Mouse (Mus musculus): Measurements from ENCODE around the gene Cks1b.
"Not testable (repeated sequence)": the region's sequence is repeated elsewhere in the genome, so short reads cannot be mapped to it uniquely, and the experiment has no call there.

Cks1b gene

GRCm38 (mm10) chr3:89418170-89418860 is at the start of gene Cks1b, which contains the start of gene Shc1:
TSS of gene Cks1b (minus strand) at chr3:89418383.
TSS of gene Shc1 (plus strand) at chr3:89418443.
- DNase-seq, result peak; percentile 99

GRCm38 (mm10) chr3:89458965-89459807 is 41.0 kb upstream of the Cks1b start:
- DNase-seq, result peak; percentile 95

GRCm38 (mm10) chr3:89458372-89458964 is 40.3 kb upstream of the Cks1b start:
- no peak for DNase-seq

DNA sequence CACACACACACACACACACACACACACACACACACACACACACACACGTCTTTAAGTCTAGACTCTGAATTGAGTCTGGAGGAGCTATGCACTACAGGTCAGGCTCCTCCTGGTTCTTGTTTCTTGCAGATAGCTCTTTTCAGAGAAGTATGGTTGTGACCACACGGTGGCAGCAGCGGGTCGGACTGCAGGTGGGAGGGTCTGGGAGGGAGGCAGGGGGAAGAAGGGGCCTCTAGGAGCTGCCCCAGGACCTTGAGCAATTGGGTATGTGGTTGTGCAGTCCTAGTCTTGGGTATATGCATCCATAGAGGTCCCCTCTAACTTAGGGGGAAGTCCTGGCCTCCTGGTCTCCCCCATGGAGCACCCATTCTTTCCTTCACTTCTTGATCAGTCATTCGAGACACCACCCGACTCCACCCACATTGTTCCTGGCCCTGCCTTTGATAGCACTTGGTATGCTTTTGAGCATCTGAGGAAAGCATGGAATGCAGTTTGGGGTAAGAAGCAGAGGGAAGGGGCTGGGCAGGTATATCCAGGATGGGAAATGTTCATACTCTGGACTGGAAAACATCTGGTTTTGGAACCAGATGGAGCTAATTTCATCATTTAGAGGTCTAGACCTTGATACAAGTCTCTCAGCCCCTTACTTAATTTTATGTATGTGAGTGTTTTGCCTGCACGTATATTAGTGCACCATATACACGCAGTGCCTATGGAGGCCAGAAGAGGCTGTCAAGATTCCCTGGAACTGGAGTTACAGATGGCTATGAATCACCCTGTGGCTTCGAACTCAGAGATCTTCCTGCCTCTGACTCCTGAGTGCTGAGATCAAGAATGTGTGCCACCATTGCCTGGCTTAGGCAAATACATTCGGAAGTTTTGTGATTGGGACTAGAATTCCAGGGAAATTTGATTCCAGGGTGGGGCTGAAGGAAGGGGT is 38.8 kb upstream of the Cks1b start:
- peak; percentile 73 for DNase-seq

GRCm38 (mm10) chr3:89455786-89456285 is 37.7 kb upstream of the Cks1b start:
- no peak for DNase-seq

DNA sequence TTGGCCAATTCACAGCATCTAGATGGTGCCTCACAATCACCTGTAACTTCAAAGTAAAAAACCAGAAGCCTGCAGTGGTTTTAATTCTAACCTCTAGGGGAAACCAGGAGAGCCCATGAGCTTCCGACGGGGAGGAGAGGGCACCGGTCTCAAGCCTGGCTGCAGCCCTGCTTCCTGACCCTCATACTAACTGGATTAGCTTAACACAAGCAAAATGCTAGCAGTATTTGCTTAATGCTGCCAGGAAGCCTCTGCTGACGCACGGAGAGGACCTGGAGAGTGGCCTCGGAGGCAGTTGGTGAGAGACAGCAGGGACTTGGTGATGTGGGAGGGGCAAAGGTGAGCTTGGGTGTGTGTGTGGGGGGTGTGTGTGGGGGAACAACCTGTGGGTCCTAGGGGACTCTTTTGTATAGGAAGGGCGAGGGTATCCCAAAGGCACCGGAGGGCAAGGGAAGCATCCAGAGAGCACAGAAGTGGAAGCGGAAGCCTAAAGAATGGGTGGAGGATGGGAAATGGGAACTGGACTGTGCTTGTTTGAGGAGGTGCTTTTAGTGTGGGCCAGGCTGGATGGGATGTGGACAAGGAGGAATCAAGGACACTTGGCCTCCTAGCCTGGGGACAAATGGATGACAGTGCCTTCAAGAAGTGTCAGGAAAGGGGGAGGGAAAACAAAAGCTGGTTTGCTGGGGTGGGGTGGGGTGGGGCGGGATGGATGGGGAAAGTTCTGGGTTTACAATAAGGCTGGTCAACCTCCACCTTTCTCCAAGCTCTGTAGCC is 36.4 kb upstream of the Cks1b start, which contains the start of gene Pmvk:
Gene Pmvk (plus strand): TSS at position 141 of the 777 bp plus-strand sequence.
- no peak for DNase-seq

DNA sequence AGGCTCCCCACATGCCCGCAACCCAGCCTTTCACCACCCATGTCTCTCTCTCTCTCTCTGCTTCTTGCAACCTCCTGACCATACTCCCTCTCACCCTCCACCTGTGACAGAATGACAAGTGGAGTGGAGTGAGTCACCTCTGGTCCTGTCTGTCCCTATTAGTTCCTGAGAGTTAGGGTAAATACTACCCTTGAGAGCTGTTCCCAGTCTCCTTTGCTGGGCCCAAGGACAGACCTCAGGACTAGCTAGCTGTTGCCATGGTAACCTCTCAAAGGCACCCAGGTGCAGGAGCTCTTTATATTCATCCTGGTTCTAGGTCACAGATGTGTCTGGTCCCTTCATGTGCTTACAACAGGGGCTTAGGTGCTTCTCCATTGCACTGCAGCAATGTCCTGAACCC is 33.7 kb upstream of the Cks1b start:
- no peak for DNase-seq

DNA sequence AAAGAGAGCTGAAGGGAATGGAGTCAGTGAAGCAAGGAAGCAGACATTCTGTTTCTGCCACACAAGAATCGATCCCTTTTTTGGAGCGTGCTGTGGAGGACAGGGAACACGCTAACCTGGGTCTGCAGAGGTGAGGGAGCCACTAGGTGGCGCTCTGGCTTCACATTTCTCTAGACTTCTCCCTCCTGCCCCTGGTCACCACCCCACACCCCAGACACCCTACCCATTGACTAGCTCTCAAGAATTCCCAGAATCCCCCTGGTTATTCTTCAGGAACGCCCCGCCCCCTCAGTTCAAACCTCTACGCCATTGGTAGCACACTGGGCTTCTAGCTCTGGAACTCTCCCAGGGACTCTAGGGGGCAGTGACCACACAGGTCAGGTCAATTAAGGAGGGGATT is 31.4 kb upstream of the Cks1b start:
- DNase-seq, result peak; percentile 82

DNA sequence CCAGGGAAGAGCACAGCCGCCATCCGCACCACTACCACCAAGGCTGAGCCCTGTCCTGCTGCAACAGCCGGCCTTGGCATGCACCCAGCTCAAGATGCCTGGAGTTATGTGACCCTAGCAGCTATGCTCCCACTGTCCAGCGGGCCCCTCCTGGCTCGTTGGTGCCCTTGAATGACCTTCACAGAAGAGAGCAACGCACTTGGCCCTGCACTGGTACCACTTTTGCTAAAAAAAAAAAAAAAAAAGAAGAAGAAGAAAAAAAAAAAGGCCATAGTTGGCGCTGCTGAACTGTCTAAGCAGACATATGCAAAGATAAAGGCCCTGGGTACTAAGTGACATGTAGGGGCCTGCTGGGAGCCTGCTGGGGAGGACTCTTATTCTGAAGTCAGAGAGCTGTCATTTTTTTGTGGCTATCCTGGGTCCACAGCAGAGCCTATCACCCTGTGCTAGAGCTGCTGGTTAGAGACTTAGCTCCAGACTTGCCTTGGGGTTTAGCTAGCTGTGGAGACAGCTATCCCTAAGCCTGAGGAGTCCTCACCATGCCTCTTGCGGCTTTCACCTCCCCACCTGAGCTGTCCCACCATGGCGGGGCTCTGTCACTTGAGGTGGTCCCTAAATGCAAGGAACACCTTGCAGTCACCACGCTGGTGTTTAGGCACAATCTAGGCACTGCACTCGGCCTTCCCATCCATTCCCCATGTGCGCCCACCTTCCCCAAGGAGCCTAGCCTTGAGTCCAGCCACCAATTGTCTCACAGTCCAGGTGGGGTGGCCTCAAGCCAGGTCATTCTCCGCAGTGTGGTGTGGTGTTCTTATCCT is 30.7 kb upstream of the Cks1b start:
- peak; percentile 47 for DNase-seq

DNA sequence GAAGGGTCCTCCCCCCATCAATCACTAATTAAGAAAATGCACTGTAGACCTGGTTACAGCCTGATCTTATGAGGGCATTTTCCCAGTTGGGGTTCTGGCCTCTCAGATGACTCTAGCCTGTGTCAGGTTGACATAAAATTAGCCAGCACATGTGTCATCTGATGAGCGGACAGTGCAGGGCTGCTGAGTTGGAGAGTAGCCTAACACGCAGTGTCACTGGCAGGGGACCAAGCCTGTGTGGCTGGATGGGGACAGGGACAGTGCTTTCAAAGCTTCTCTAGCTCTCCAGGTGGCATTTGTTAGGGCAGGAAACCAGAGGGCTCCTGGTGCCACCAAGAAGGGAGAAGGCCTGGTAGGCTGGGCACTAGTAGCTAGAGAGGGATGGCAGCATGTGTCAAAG is 22.5 kb upstream of the Cks1b start:
- no peak for DNase-seq

DNA sequence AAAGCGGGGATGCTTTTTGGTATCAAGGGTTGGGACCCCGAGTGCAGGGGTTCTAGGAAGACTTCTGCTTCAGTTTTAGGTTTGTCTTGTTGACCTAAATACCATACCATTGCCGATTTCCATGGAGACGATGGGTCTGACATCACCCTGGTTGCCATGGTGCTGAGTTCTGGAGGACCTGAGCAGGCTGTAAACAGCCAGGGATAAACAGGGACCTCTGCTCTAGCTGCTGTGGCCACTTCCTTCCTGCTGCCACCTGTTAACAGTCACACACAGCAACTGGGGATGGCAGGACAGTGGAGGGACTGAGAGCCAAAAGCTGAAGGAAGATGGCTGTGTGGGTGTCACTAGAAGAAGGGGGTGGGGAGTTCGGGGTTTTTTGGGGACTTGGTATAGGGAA is 19.1 kb upstream of the Cks1b start:
- no peak for DNase-seq

DNA sequence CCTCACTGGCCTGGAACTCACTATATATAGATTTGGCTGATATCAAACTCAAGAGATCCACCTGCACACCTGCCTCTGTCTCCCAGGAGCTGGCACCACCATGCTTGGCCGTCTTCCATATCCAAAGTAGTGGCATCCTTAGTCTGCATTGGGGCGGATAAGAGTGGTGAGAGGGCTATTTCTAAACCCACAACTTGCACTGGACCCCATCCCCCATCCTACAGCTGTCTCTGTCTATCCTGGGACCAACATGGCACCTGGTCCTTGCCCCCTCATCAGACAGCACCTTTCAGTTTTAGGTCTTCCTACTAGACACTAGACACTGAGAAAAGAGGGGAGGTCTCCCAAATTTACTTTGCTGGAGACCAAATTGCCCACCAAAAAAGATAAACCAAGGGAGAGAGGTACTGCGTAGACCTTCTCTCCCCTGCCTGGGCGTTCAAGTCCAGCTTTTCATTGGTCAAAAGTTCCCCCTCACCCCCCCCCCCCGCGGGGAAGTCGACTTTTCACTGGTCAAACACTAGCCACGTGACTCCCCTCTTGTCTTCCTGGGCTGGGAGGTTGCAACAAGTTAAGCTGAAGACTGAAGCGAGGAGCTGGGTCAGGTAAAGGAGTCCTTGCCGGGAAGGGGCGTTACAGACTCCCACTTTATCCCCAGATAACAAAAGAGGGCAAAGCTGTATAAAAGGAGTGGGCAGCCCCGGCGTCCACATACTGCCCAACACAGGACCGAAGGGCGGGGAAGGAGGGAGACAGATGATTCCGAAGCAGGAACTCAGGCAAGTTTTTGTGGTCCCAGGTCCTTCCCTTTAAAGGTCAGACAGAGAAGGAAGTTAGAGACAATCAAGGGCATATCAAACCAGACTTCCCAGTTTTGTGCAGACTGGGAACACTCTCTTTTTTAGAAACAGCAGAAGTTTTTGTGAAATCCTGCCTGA is 18.3 kb upstream of the Cks1b start, which contains the start of gene Pbxip1:
Gene Pbxip1 (plus strand): TSS at position 531 of the 938 bp plus-strand sequence.
- peak; percentile 82 for DNase-seq

- DNase-seq, result no peak
Measured at GRCm38 (mm10) chr3:89435041-89435440, 16.9 kb upstream of the Cks1b start.

- no peak for DNase-seq
Measured at GRCm38 (mm10) chr3:89434532-89434931, 16.3 kb upstream of the Cks1b start.

DNA sequence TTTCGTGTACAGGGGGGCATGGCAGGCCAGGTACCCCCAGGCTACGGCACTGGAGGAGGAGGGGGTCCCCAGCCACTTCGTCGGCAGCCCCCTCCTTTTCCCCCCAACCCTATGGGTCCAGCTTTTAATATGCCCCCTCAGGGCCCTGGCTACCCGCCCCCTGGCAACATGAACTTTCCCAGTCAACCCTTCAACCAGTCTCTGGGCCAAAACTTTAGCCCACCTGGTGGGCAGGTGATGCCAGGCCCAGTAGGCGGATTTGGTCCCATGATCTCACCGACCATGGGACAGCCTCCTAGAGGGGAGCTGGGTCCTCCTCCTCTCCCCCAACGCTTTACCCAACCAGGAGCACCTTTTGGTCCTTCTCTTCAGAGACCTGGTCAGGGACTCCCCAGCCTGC is 14.4 kb upstream of the Cks1b start:
- no peak for DNase-seq

DNA sequence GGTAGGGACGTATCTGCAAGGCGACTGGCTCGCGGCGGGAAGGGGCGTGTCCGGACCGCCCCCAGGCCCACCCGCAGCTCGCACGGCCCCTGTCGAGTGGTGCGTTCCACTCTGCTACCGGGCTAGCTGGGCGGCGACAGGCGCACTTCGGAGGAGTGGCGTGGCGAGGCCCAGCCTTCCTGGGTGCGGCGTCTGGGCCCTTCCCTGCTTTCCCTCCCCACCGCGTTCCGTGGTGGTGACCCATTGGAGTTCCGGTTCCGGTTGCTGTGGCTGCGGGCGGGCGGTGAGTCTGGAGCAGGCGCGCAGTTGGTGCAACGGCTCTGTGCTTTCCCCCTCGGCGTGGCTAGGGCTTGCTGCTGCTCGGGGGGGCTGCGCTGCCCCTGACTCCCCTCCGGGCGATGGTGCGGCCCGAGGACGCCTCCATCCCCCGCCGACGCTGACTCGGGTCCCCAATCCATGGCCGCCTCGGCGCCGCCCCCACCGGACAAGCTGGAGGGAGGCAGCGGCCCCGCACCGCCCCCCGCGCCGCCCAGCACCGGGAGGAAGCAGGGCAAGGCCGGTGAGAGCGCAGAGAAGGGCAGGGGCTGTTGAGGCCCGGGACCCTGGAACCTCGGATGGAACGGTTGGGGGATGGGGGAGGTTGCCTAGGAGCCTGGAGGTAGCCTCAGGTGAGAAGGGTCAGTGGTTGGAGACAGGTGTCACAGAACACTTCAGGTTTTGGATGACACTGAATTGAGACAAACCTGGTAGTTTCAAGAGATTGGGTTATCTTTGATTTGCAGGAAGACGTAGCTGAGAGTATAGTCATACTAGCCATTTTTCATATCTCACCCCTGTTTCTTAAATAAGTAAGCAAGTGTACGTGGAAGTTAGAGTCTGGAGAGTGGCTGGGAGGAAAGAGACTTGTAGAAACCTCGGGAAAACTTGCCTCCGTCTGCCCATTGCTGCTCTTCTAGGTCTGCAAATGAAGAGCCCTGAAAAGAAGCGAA is 12.3 kb upstream of the Cks1b start, which contains the start of gene Pygo2:
Gene Pygo2 (plus strand): TSS at position 44 of the 989 bp plus-strand sequence.
- peak; percentile 97 for DNase-seq

DNA sequence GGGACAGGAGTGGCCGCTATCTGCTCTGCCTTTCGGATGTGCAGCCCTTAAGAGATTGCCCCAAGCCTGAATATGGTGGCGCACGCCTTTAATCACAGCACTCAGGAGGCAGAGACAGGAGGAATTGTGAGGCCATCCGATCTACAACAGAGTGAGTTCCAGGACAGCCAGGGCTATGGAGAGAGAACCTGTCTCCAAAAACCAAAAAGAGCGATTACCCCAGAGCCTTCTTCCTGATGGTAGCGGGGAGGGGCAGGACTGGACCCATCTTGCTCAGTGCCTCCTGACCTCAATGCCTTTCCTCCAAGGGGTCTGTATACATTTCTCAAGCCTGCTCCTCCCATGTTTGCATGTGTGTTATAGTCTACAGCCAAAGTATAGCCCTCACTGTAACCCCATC is 10.8 kb upstream of the Cks1b start:
- not testable (repeated sequence) for DNase-seq

- DNase-seq, result no peak
Measured at GRCm38 (mm10) chr3:89425876-89426275, 7.7 kb upstream of the Cks1b start.

Measured in kidney, adult 9 months (tissue).